Mouse (Mus musculus) forebrain, postnatal 0 days (tissue): ENCODE measurements around the gene Rab21. TPM values are rescaled to one million over a fixed set of nuclear protein-coding genes. Genes with fewer than 3 reads are reported as not detected.
"Not testable (repeated sequence)": the region's sequence is repeated elsewhere in the genome, so short reads cannot be mapped to it uniquely, and the experiment has no call there.

Experiments used
- ATAC-seq: fragments of 200-750 bp; cut with Nextera tagmentation; 2 replicates; pipeline ENCODE4 v1.8.0; 2017; ENCODE audit warnings: mild to moderate bottlenecking, moderate library complexity
- DNase-seq: peaks from one replicate; pipeline ENCODE4 v3.0.0-alpha.2; 2015
- H3K27ac ChIP-seq: fragments of 300-500 bp; sonication (generic); 2 replicates; pipeline ENCODE4 v1.5.1; 2014; ENCODE audit warnings: low read depth, mild to moderate bottlenecking, antibody characterized with exemption, low read length, moderate library complexity, mixed read lengths
- H3K27me3 ChIP-seq: fragments of 300-500 bp; sonication (generic); 2 replicates; pipeline ENCODE4 v1.6.1; 2014; ENCODE audit warnings: mild to moderate bottlenecking, low read length, mixed read lengths; ENCODE audit not compliant: insufficient read depth
- H3K36me3 ChIP-seq: fragments of 300-500 bp; sonication (generic); 2 replicates; pipeline ENCODE4 v1.6.1; 2014; ENCODE audit warnings: mild to moderate bottlenecking, moderate library complexity; ENCODE audit not compliant: insufficient read depth
- H3K4me1 ChIP-seq: fragments of 300-500 bp; sonication (generic); 2 replicates; pipeline ENCODE4 v1.6.1; 2014; ENCODE audit warnings: antibody characterized with exemption; ENCODE audit not compliant: insufficient read depth
- H3K4me2 ChIP-seq: fragments of 300-500 bp; sonication (generic); 2 replicates; pipeline ENCODE4 v1.6.1; 2014; ENCODE audit warnings: low read depth, mild to moderate bottlenecking, moderate library complexity
- H3K4me3 ChIP-seq: fragments of 300-500 bp; sonication (generic); 2 replicates; pipeline ENCODE4 v1.5.1; 2014; ENCODE audit warnings: low read depth, low read length, mixed read lengths
- H3K9ac ChIP-seq: fragments of 300-500 bp; sonication (generic); 2 replicates; pipeline ENCODE4 v1.6.1; 2014; ENCODE audit warnings: mild to moderate bottlenecking
- H3K9me3 ChIP-seq: fragments of 300-500 bp; sonication (generic); 2 replicates; pipeline ENCODE4 v1.6.1; 2016; ENCODE audit warnings: low read length
- CTCF ChIP-seq: sonication (generic); IDR thresholded peaks from 2 replicates; pipeline ENCODE4 v1.5.1; 2016; ENCODE audit warnings: antibody characterized with exemption, control low read depth, low read depth
- WGBS: fragments of 180-500 bp; shearing (Covaris S2); extraction: QIAGEN DNeasy Blood & Tissue Kit; methylation state at CpG from one replicate; pipeline ENCODE4 v1.1.7; 2014; 5-methylcytosine and 5-hydroxymethylcytosine counted together
- polyA plus RNA-seq: library from polyadenylated mRNA; unstranded; fragments of >200 nt; fragmentation: Nextera tagmentation; extraction: Ambion mirVana; gene quantifications from 2 replicates; pipeline ENCODE4 v1.2.1, GENCODE M21; 2015
- total RNA-seq: library from RNA; depleted of rRNA; stranded (reverse); fragments of >200 nt; gene quantifications from 2 replicates; pipeline ENCODE4 v1.2.3, GENCODE M21; 2014

Rab21 gene
- total and polyA plus RNA-seq, 2 experiments from 2014 or later: 14.8 to 34.7 TPM

- DNase-seq (no peak), ATAC-seq (no peak)
- H3K27ac ChIP-seq: no peak overlapping the region
- 93% methylated on average over 3 of the region's 3 CpGs for WGBS
- no peak overlapping the region for H3K4me3 ChIP-seq
- H3K36me3 ChIP-seq: no peaks in the 10 kb centered on the region
- H3K9ac ChIP-seq: no peak overlapping the region
- H3K4me1 ChIP-seq: no peaks in the 10 kb centered on the region
- TF ChIP-seq CTCF: no peak
- H3K4me2 ChIP-seq: no peak overlapping the region
- H3K9me3 ChIP-seq: no peaks in the 10 kb centered on the region
- H3K27me3 ChIP-seq: no peaks in the 10 kb centered on the region
These were observed 13.7 kb upstream of the Rab21 start for GRCm38 (mm10) chr10:115329010-115329530.

GRCm38 (mm10) chr10:115328514-115328913, 13.1 kb upstream of the Rab21 start:
- ATAC-seq: no peak
- DNase-seq: no peak
- H3K36me3 ChIP-seq: no peaks in the 10 kb centered on the region
- H3K9me3 ChIP-seq: no peaks in the 10 kb centered on the region
- no peaks in the 10 kb centered on the region for H3K27me3 ChIP-seq
- H3K4me3 ChIP-seq: no peak overlapping the region
- WGBS: 83% methylated on average over 6 of the region's 6 CpGs
- no peak overlapping the region for H3K9ac ChIP-seq
- no peak overlapping the region for H3K27ac ChIP-seq
- H3K4me2 ChIP-seq: no peak overlapping the region
- H3K4me1 ChIP-seq: no peaks in the 10 kb centered on the region
- TF ChIP-seq CTCF: no peak

- Histone ChIP-seq H3K4me3 (no peak overlapping the region), H3K27ac (no peak overlapping the region), H3K9me3 (no peaks in the 10 kb centered on the region), H3K36me3 (no peaks in the 10 kb centered on the region), H3K4me2 (no peak overlapping the region), H3K27me3 (no peaks in the 10 kb centered on the region), H3K9ac (no peak overlapping the region), H3K4me1 (no peaks in the 10 kb centered on the region)
- DNase-seq (peak; percentile 88), ATAC-seq (peak; percentile 40; the same call in 1 of the 2 replicates)
- 9% methylated on average over 6 of the region's 6 CpGs for WGBS
- peak; percentile 79 for TF ChIP-seq CTCF
These were observed 7.9 kb upstream of the Rab21 start for GRCm38 (mm10) chr10:115323295-115323694.

- no peak for TF ChIP-seq CTCF
- no peak for DNase-seq
- 69% methylated on average over 5 of the region's 5 CpGs for WGBS
These were observed 6.1 kb upstream of the Rab21 start for GRCm38 (mm10) chr10:115321317-115322035.

GRCm38 (mm10) chr10:115318388-115318787, 3.0 kb upstream of the Rab21 start:
- H3K27ac ChIP-seq, H3K4me2 ChIP-seq, H3K4me3 ChIP-seq, H3K9me3 ChIP-seq, H3K36me3 ChIP-seq, ATAC-seq, H3K9ac ChIP-seq, DNase-seq, H3K4me1 ChIP-seq, H3K27me3 ChIP-seq: not testable (repeated sequence)
- 68% methylated on average over 3 of the region's 3 CpGs for WGBS

More at GRCm38 (mm10) chr10:115321317-115322035, 6.1 kb upstream of the Rab21 start:
- Histone ChIP-seq H3K27ac (no peak overlapping the region), H3K9me3 (no peaks in the 10 kb centered on the region), H3K36me3 (no peaks in the 10 kb centered on the region), H3K4me1 (no peaks in the 10 kb centered on the region), H3K9ac (no peak overlapping the region), H3K4me2 (no peak overlapping the region), H3K27me3 (no peaks in the 10 kb centered on the region), H3K4me3 (no peak overlapping the region)
- no peak for ATAC-seq

GRCm38 (mm10) chr10:115316313-115316712, 919 bp upstream of the Rab21 start:
- no peaks in the 10 kb centered on the region for H3K27me3 ChIP-seq
- H3K9me3 ChIP-seq: no peaks in the 10 kb centered on the region
- WGBS: 57% methylated on average over 11 of the region's 11 CpGs
- H3K9ac ChIP-seq: 0 out of 2 replicates have a peak overlapping the region, but pooled peaks have one; percentile 97
- H3K36me3 ChIP-seq: no peaks in the 10 kb centered on the region
- ATAC-seq (no peak), DNase-seq (no peak)
- peak overlapping the region; percentile 99 for H3K27ac ChIP-seq
- peak overlapping the region; percentile 97; the same call in 1 of the 2 replicates for H3K4me3 ChIP-seq
- H3K4me1 ChIP-seq: peaks cover 14% of the 10 kb centered on the region
- no peak for TF ChIP-seq CTCF
- H3K4me2 ChIP-seq: peak overlapping the region; percentile 62
